Comparison of ENCODE assay signal across 25 mouse cellular contexts in the genomic region with DNA sequence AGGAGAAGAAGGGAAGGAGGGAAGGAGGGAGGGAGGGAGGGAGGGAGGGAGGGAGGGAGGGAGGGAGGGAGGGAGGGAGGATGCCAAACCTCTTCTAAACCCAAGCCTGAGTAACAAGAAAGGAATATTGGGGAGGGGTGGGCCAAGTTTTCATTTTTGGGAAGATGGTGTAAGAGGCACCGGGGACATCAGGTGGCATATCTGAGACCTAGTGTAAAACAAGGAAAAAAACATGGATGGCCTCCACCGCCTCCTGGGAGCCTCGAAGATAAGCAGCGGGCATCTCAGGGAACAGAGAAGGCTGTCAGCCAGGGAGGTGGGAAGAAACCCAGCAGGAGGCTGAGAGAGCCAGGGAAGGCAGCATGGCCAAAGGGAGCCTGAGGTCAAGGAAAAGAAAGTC. TPM values are rescaled to one million over a fixed set of nuclear protein-coding genes. Genes with fewer than 3 reads are reported as not detected.
DNase-seq lines count a peak whose midpoint lies in the region; ATAC-seq and TF ChIP-seq lines count a peak whose summit lies in the region.
"Had no signal": no experiment of that assay in that cellular context is flagged by ENCODE, and none has a peak within 500 bp of the region (broad histone marks: within the 10 kb centered on the region; RNA-seq: fewer than 3 reads in every experiment).

No protein-coding gene starts in this region.

- TF ChIP-seq CTCF in gastrocnemius, adult 2 months (IDR thresholded peaks at IDR 0.05) = no peak
- TF ChIP-seq CTCF in stomach, postnatal 0 days (IDR thresholded peaks at IDR 0.05; ENCODE audit: low read depth) = no peak

- H3K27me3 ChIP-seq in heart, embryonic 15.5 days = no peaks in the 10 kb centered on the region
- 0 out of 2 replicates have a peak, but pooled peaks cover 3% of the 10 kb centered on the region for H3K27me3 ChIP-seq in kidney, embryonic 15.5 days
- H3K27me3 ChIP-seq in stomach, embryonic 14.5 days (ENCODE audit: control insufficient read depth, insufficient read depth, low read length) = no peaks in the 10 kb centered on the region
- no peaks in the 10 kb centered on the region for H3K27me3 ChIP-seq in stomach, postnatal 0 days (ENCODE audit: control insufficient read depth, insufficient read depth, low read length)
- H3K27me3 ChIP-seq: hindbrain, embryonic 15.5 days had no signal

- DNase-seq in gastrocnemius, adult 2 months = peak; percentile 47
- no peak for DNase-seq in gastrocnemius, postnatal 14 days
- no peak for DNase-seq in heart, postnatal 4 days
- no peak for DNase-seq in kidney, adult 9 months
- DNase-seq in stomach, postnatal 0 days (ENCODE audit: low spot score) = no peak
- DNase-seq: adrenal gland, postnatal 14 days; cerebellum, postnatal 10 days; forebrain, postnatal 0 days; kidney, adult 11 months; layer of hippocampus, postnatal 36 days; retina, postnatal 1 day; thymus, postnatal 14 days had no signal

- H3K36me3 ChIP-seq in heart, embryonic 15.5 days = peaks cover 25% of the 10 kb centered on the region
- peaks cover 10% of the 10 kb centered on the region for H3K36me3 ChIP-seq in kidney, embryonic 15.5 days
- H3K36me3 ChIP-seq in stomach, embryonic 14.5 days (ENCODE audit: control insufficient read depth, insufficient read depth, low read length) = no peaks in the 10 kb centered on the region; the same call in 1 of the 2 replicates
- H3K36me3 ChIP-seq in stomach, postnatal 0 days (ENCODE audit: control insufficient read depth, insufficient read depth, low read length) = no peaks in the 10 kb centered on the region; the same call in none of the 2 replicates
- H3K36me3 ChIP-seq: hindbrain, embryonic 15.5 days; limb, embryonic 15.5 days; midbrain, embryonic 12.5 days had no signal

- H3K27ac ChIP-seq in gastrocnemius, adult 2 months = peak overlapping the region; percentile 98
- peak overlapping the region; percentile 95 for H3K27ac ChIP-seq in heart, embryonic 15.5 days
- H3K27ac ChIP-seq in kidney, embryonic 15.5 days = peak overlapping the region; percentile 52
- H3K27ac ChIP-seq in stomach, embryonic 14.5 days (ENCODE audit: low read length) = peak overlapping the region; percentile 71; the same call in 1 of the 2 replicates
- H3K27ac ChIP-seq in stomach, postnatal 0 days (replicated peaks) = no peak overlapping the region
- H3K27ac ChIP-seq: hindbrain, embryonic 15.5 days; layer of hippocampus, adult 2 months; limb, embryonic 15.5 days; midbrain, embryonic 12.5 days had no signal

- TF ChIP-seq EP300 in stomach, postnatal 0 days (optimal IDR thresholded peaks at IDR 0.05) = no peak

- no peaks in the 10 kb centered on the region for H3K9me3 ChIP-seq in heart, embryonic 15.5 days (replicated peaks)
- H3K9me3 ChIP-seq in kidney, embryonic 15.5 days (replicated peaks) = no peaks in the 10 kb centered on the region
- H3K9me3 ChIP-seq in stomach, embryonic 14.5 days (ENCODE audit: control insufficient read depth, low read depth, low read length) = no peaks in the 10 kb centered on the region
- no peaks in the 10 kb centered on the region for H3K9me3 ChIP-seq in stomach, postnatal 0 days (ENCODE audit: control insufficient read depth, low read length)
- H3K9me3 ChIP-seq: forebrain, embryonic 10.5 days; hindbrain, embryonic 15.5 days; limb, embryonic 15.5 days; midbrain, embryonic 12.5 days had no signal

- 31% methylated on average over 4 of the region's 4 CpGs for WGBS in heart, embryonic 15.5 days
- 71% methylated on average over 4 of the region's 4 CpGs for WGBS in kidney, embryonic 15.5 days
- WGBS in stomach, embryonic 14.5 days = 60% methylated on average over 4 of the region's 4 CpGs
- WGBS in stomach, postnatal 0 days = 56% methylated on average over 4 of the region's 4 CpGs

- peak overlapping the region; percentile 93 for H3K4me3 ChIP-seq in gastrocnemius, adult 2 months
- 0 out of 2 replicates have a peak overlapping the region, but pooled peaks have one; percentile 70 for H3K4me3 ChIP-seq in heart, embryonic 15.5 days
- H3K4me3 ChIP-seq in kidney, embryonic 15.5 days (replicated peaks) = 0 out of 2 replicates have a peak overlapping the region, but pooled peaks have one; percentile 3
- no peak overlapping the region for H3K4me3 ChIP-seq in stomach, embryonic 14.5 days (ENCODE audit: low read depth, low read length)
- no peak overlapping the region for H3K4me3 ChIP-seq in stomach, postnatal 0 days (ENCODE audit: low read depth, low read length)
- H3K4me3 ChIP-seq: forebrain, embryonic 10.5 days; hindbrain, embryonic 15.5 days; layer of hippocampus, adult 2 months; limb, embryonic 15.5 days; midbrain, embryonic 12.5 days had no signal

- peak overlapping the region; percentile 10; the same call in 1 of the 2 replicates for H3K9ac ChIP-seq in heart, embryonic 15.5 days
- 0 out of 2 replicates have a peak overlapping the region, but pooled peaks have one; percentile 4 for H3K9ac ChIP-seq in kidney, embryonic 15.5 days
- no peak overlapping the region for H3K9ac ChIP-seq in stomach, embryonic 14.5 days (replicated peaks; ENCODE audit: low read depth, low read length)
- no peak overlapping the region for H3K9ac ChIP-seq in stomach, postnatal 0 days (ENCODE audit: low read length)
- H3K9ac ChIP-seq: forebrain, postnatal 0 days; hindbrain, embryonic 15.5 days; limb, embryonic 15.5 days; midbrain, embryonic 12.5 days had no signal

- ATAC-seq in heart, embryonic 15.5 days (replicated peaks; ENCODE audit: insufficient number of reproducible peaks, insufficient read depth, low FRiP score, low read depth) = no peak
- no peak for ATAC-seq in kidney, embryonic 15.5 days (replicated peaks; ENCODE audit: low FRiP score)
- ATAC-seq in stomach, embryonic 14.5 days (ENCODE audit: insufficient number of reproducible peaks, insufficient read depth, low FRiP score, low read depth) = no peak
- ATAC-seq in stomach, postnatal 0 days (ENCODE audit: low FRiP score, low TSS enrichment) = no peak
- ATAC-seq: forebrain, postnatal 0 days had no signal

- intact Hi-C loops in gastrocnemius, adult 2 months (cut with DNase I) = no loop called here
- intact Hi-C loops in gastrocnemius, postnatal 14 days (cut with DNase I; ENCODE audit: low total_unique reads) = no loop called here

- peaks cover 80% of the 10 kb centered on the region for H3K4me1 ChIP-seq in heart, embryonic 15.5 days (replicated peaks)
- H3K4me1 ChIP-seq in kidney, embryonic 15.5 days = peaks cover 98% of the 10 kb centered on the region
- H3K4me1 ChIP-seq in stomach, embryonic 14.5 days (ENCODE audit: control insufficient read depth, insufficient read depth, low read length) = peaks cover 36% of the 10 kb centered on the region
- peaks cover 3% of the 10 kb centered on the region for H3K4me1 ChIP-seq in stomach, postnatal 0 days (replicated peaks; ENCODE audit: control insufficient read depth, insufficient read depth)

- peak overlapping the region; percentile 77 for H3K4me2 ChIP-seq in heart, embryonic 15.5 days
- H3K4me2 ChIP-seq in kidney, embryonic 15.5 days = peak overlapping the region; percentile 97
- H3K4me2 ChIP-seq in stomach, embryonic 14.5 days (replicated peaks; ENCODE audit: low read depth, low read length) = no peak overlapping the region
- H3K4me2 ChIP-seq in stomach, postnatal 0 days (replicated peaks; ENCODE audit: low read depth) = no peak overlapping the region
- H3K4me2 ChIP-seq: hindbrain, embryonic 15.5 days; limb, embryonic 15.5 days; midbrain, embryonic 12.5 days had no signal

RNA-seq across cellular contexts. Expression of a gene that starts 6.0 kb away (rescaled TPM):
- total RNA-seq in gastrocnemius, adult 2 months (2021) = 100 to 1,000 TPM; 238 to 342 TPM
- total RNA-seq in gastrocnemius, postnatal 14 days (2021) = 100 to 1,000 TPM; 160 to 162 TPM
- 114 and 133 TPM in 2 replicates for polyA plus RNA-seq in heart, embryonic 15.5 days (2015; fragmentation: Nextera tagmentation; extraction: Ambion mirVana)
- 10 to 100 TPM; 62.2 to 63.4 TPM for total RNA-seq in heart, postnatal 4 days (2021)
- 109 and 111 TPM in 2 replicates for polyA plus RNA-seq in kidney, embryonic 15.5 days (2015; fragmentation: Nextera tagmentation; extraction: Ambion mirVana)
- polyA plus RNA-seq in stomach, embryonic 14.5 days (2014; fragmentation: Nextera tagmentation; extraction: Ambion mirVana) = 28.8 and 31.6 TPM in 2 replicates
- 25.8 and 26.9 TPM in 2 replicates for polyA plus RNA-seq in stomach, postnatal 0 days (2015; fragmentation: Nextera tagmentation; extraction: Ambion mirVana)
- total RNA-seq: megakaryocyte progenitor cell, adult 5-6 weeks; monocyte, adult 5-6 weeks had no signal

RNA-seq across cellular contexts. Expression of a gene that starts 29.8 kb away (rescaled TPM):
- total RNA-seq in gastrocnemius, adult 2 months (2021) = 1 to 10 TPM in 1 of 2 experiments, under 1 TPM in 1; 0.67 to 5.5 TPM
- total RNA-seq in gastrocnemius, postnatal 14 days (2021) = under 1 TPM; 0.18 to 0.38 TPM
- 0.15 TPM in 1 of 2 replicates, not detected in the other for polyA plus RNA-seq in heart, embryonic 15.5 days (2015; fragmentation: Nextera tagmentation; extraction: Ambion mirVana)
- total RNA-seq in heart, postnatal 4 days (2021) = not detected
- 0.87 and 0.95 TPM in 2 replicates for polyA plus RNA-seq in kidney, embryonic 15.5 days (2015; fragmentation: Nextera tagmentation; extraction: Ambion mirVana)
- polyA plus RNA-seq in stomach, embryonic 14.5 days (2014; fragmentation: Nextera tagmentation; extraction: Ambion mirVana) = 0.51 and 1.7 TPM in 2 replicates
- polyA plus RNA-seq in stomach, postnatal 0 days (2015; fragmentation: Nextera tagmentation; extraction: Ambion mirVana) = 12.9 and 13.0 TPM in 2 replicates
- total RNA-seq: forebrain, postnatal 0 days; layer of hippocampus, adult 2 months; layer of hippocampus, postnatal 36 days; megakaryocyte progenitor cell, adult 5-6 weeks; MEL; monocyte, adult 5-6 weeks had no signal
- polyA plus RNA-seq: forebrain, embryonic 10.5 days; forebrain, postnatal 0 days; hindbrain, embryonic 15.5 days; midbrain, embryonic 12.5 days; neural tube, embryonic 11.5 days had no signal

RNA-seq across cellular contexts. Expression of a gene that starts 35.6 kb away (rescaled TPM):
- total RNA-seq in gastrocnemius, adult 2 months (2021) = 10 to 100 TPM; 60.2 to 60.9 TPM
- total RNA-seq in gastrocnemius, postnatal 14 days (2021) = 10 to 100 TPM; 58.7 to 62.8 TPM
- 57.8 and 83.8 TPM in 2 replicates for polyA plus RNA-seq in heart, embryonic 15.5 days (2015; fragmentation: Nextera tagmentation; extraction: Ambion mirVana)
- 10 to 100 TPM; 55.6 to 55.9 TPM for total RNA-seq in heart, postnatal 4 days (2021)
- 162 and 184 TPM in 2 replicates for polyA plus RNA-seq in kidney, embryonic 15.5 days (2015; fragmentation: Nextera tagmentation; extraction: Ambion mirVana)
- polyA plus RNA-seq in stomach, embryonic 14.5 days (2014; fragmentation: Nextera tagmentation; extraction: Ambion mirVana) = 121 and 126 TPM in 2 replicates
- polyA plus RNA-seq in stomach, postnatal 0 days (2015; fragmentation: Nextera tagmentation; extraction: Ambion mirVana) = 52.2 and 57.6 TPM in 2 replicates

RNA-seq across cellular contexts. Expression of a gene that starts 43.3 kb away (rescaled TPM):
- total RNA-seq in gastrocnemius, adult 2 months (2021) = 1 to 10 TPM in 1 of 2 experiments, under 1 TPM in 1; 0.33 to 2.6 TPM
- total RNA-seq in gastrocnemius, postnatal 14 days (2021) = under 1 TPM; 0.78 TPM
- 0.72 and 1.1 TPM in 2 replicates for polyA plus RNA-seq in heart, embryonic 15.5 days (2015; fragmentation: Nextera tagmentation; extraction: Ambion mirVana)
- total RNA-seq in heart, postnatal 4 days (2021) = under 1 TPM; 0.26 to 0.50 TPM
- 5.4 and 5.6 TPM in 2 replicates for polyA plus RNA-seq in kidney, embryonic 15.5 days (2015; fragmentation: Nextera tagmentation; extraction: Ambion mirVana)
- polyA plus RNA-seq in stomach, embryonic 14.5 days (2014; fragmentation: Nextera tagmentation; extraction: Ambion mirVana) = 0.18 and 1.2 TPM in 2 replicates
- polyA plus RNA-seq in stomach, postnatal 0 days (2015; fragmentation: Nextera tagmentation; extraction: Ambion mirVana) = 0.13 TPM in 1 of 2 replicates, not detected in the other
- total RNA-seq: adrenal gland, postnatal 14 days; megakaryocyte progenitor cell, adult 5-6 weeks; MEL; monocyte, adult 5-6 weeks had no signal
- polyA plus RNA-seq: liver, embryonic 16.5 days had no signal

Comparison
In these comparisons a context has a peak if more than half of its experiments do, and no peak if none do; other contexts are left out.
1. H3K4me3 ChIP-seq: peak in gastrocnemius, adult 2 months (single experiment), heart, embryonic 15.5 days (single experiment) and kidney, embryonic 15.5 days (single experiment); none in stomach, embryonic 14.5 days (single experiment) and stomach, postnatal 0 days (single experiment).
2. H3K4me2 ChIP-seq: peak in heart, embryonic 15.5 days (single experiment) and kidney, embryonic 15.5 days (single experiment); none in stomach, embryonic 14.5 days (single experiment) and stomach, postnatal 0 days (single experiment).
3. H3K9ac ChIP-seq: peak in heart, embryonic 15.5 days (single experiment) and kidney, embryonic 15.5 days (single experiment); none in stomach, embryonic 14.5 days (single experiment) and stomach, postnatal 0 days (single experiment).